Mouse (Mus musculus): Measurements from ENCODE around the gene Hdac9.

GRCm38 (mm10) chr12:34113336-34113735, 803.6 kb downstream of the Hdac9 start:
- TF ChIP-seq POLR2A (IDR thresholded peaks at IDR 0.05; ENCODE audit: low read depth, low read length), result no peak
- no peak for TF ChIP-seq CTCF (conservative IDR thresholded peaks at IDR 0.05; ENCODE audit: insufficient read depth, insufficient read length, low read depth, low read length)
